Mouse (Mus musculus) liver, postnatal 0 days (tissue): Measurements from ENCODE around the gene Zbtb7b. TPM values are rescaled to one million over a fixed set of nuclear protein-coding genes. Genes with fewer than 3 reads are reported as not detected.
A peak's percentile ranks its signal among the peaks of the same experiment; 100 is the strongest.

Experiments
- ATAC-seq: fragments of 200-750 bp; cut with Nextera tagmentation; 2 replicates; pipeline ENCODE4 v1.8.0; 2017; ENCODE audit warnings: mild to moderate bottlenecking, moderate library complexity
- DNase-seq: peaks from one replicate; pipeline ENCODE4 v3.0.0-alpha.2; 2016
- H3K27ac ChIP-seq: fragments of 300-500 bp; sonication (generic); 2 replicates; pipeline ENCODE4 v1.5.1; 2014; ENCODE audit warnings: antibody characterized with exemption, moderate library complexity, mild to moderate bottlenecking, low read depth
- H3K27me3 ChIP-seq: fragments of 300-500 bp; sonication (generic); 2 replicates; pipeline ENCODE4 v1.6.1; 2014; ENCODE audit warnings: low read length, control low read depth, mixed read lengths; ENCODE audit not compliant: insufficient read depth
- H3K36me3 ChIP-seq: fragments of 300-500 bp; sonication (generic); replicated peaks from 2 replicates; pipeline ENCODE4 v1.6.1; 2014; ENCODE audit warnings: mild to moderate bottlenecking, control low read depth, low read length, moderate library complexity, mixed read lengths; ENCODE audit not compliant: insufficient read depth
- H3K4me1 ChIP-seq: fragments of 300-500 bp; sonication (generic); 2 replicates; pipeline ENCODE4 v1.6.1; 2014; ENCODE audit warnings: antibody characterized with exemption, mild to moderate bottlenecking, control low read depth; ENCODE audit not compliant: insufficient read depth
- H3K4me2 ChIP-seq: fragments of 300-500 bp; sonication (generic); 2 replicates; pipeline ENCODE4 v1.6.1; 2014; ENCODE audit warnings: low read depth, mild to moderate bottlenecking, low read length, moderate library complexity, mixed read lengths
- H3K4me3 ChIP-seq: fragments of 300-500 bp; sonication (generic); 2 replicates; pipeline ENCODE4 v1.5.1; 2014; ENCODE audit warnings: low read depth, low read length
- H3K9ac ChIP-seq: fragments of 300-500 bp; sonication (generic); replicated peaks from 2 replicates; pipeline ENCODE4 v1.6.1; 2014; ENCODE audit warnings: mild to moderate bottlenecking, moderate library complexity
- H3K9me3 ChIP-seq: fragments of 300-500 bp; sonication (generic); 2 replicates; pipeline ENCODE4 v1.6.1; 2016; ENCODE audit warnings: mild to moderate bottlenecking, control low read depth, low read length, mixed read lengths
- CTCF ChIP-seq: sonication (generic); IDR thresholded peaks from 2 replicates; pipeline ENCODE4 v1.5.1; 2016; ENCODE audit warnings: antibody characterized with exemption, low read depth
- EP300 ChIP-seq: IDR thresholded peaks from 2 replicates; pipeline ENCODE4 v1.6.1; 2016; ENCODE audit warnings: antibody characterized with exemption, low read depth, mild to moderate bottlenecking
- WGBS: fragments of 180-500 bp; shearing (Covaris S2); extraction: QIAGEN DNeasy Blood & Tissue Kit; methylation state at CpG from one replicate; pipeline ENCODE4 v1.1.7; 2014; ENCODE audit not compliant: insufficient replicate concordance; 5-methylcytosine and 5-hydroxymethylcytosine counted together
- polyA plus RNA-seq: library from polyadenylated mRNA; unstranded; fragments of >200 nt; fragmentation: Nextera tagmentation; extraction: Ambion mirVana; gene quantifications from 2 replicates; pipeline ENCODE4 v1.2.1, GENCODE M21; 2015

The Zbtb7b gene
- polyA plus RNA-seq, 1 experiment from 2014 or later: 4.1 TPM

DNA sequence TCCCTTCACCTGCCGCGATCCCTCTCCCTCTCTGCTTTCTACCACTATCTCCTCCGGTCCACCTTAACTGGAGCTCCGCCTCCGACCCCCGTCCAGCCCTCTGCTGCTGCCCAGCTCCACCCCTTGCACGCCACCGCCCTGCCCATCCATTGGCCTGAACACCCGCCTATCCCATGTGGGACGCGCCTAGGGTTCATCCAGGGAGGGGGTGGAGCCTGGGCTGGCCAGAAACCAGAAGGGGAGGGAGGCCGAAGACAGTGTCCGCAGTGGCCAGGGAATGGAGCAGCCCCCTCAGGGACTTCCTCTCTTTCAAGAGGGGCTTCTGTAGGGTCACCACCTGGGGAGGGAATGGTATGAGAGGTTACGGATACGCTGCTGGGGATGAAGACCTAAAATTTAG lies 971 bp downstream of the Zbtb7b start:
- TF ChIP-seq CTCF: no peak
- no peak for TF ChIP-seq EP300
- peak overlapping the region; percentile 99 for H3K27ac ChIP-seq
- peaks cover 64% of the 10 kb centered on the region for H3K4me1 ChIP-seq
- ATAC-seq: peak; percentile 90
- no peaks in the 10 kb centered on the region for H3K9me3 ChIP-seq
- peak overlapping the region; percentile 78 for H3K4me3 ChIP-seq
- peaks cover 12% of the 10 kb centered on the region for H3K27me3 ChIP-seq
- peak overlapping the region; percentile 79 for H3K9ac ChIP-seq
- DNase-seq: peak; percentile 97
- H3K36me3 ChIP-seq: no peaks in the 10 kb centered on the region
- WGBS: under 1% methylated on average over 15 of the region's 15 CpGs
- peak overlapping the region; percentile 100 for H3K4me2 ChIP-seq

DNA sequence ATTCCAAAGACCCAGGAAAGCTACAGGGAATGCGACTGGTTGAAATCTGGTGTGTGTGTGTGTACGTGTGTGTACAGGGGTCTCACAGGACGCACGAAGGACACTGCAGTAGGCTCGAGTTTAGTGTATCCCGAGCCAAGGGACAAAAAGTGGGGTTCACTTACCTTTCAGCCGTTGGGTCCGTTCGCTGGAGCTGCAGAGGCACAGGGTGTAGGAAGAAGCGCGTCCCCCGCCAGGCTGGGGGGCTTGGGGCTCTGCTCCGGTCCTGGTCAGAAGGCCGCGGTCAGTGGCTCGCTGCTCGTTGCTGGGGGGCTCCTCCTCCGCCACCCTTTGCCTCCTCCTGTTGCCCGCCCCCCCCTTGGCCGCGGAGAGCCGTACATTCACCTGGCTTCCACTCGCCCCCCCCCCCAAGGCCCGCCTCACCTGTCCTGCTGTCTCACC lies 1.7 kb downstream of the Zbtb7b start:
- DNase-seq (no peak), ATAC-seq (no peak)
- Histone ChIP-seq H3K36me3 (no peaks in the 10 kb centered on the region), H3K9ac (peak overlapping the region; percentile 82), H3K4me2 (peak overlapping the region; percentile 100), H3K4me1 (peaks cover 66% of the 10 kb centered on the region), H3K4me3 (peak overlapping the region; percentile 78), H3K27ac (peak overlapping the region; percentile 99), H3K9me3 (no peaks in the 10 kb centered on the region), H3K27me3 (peaks cover 12% of the 10 kb centered on the region)
- WGBS: 0% methylated on average over 14 of the region's 24 CpGs
- TF ChIP-seq CTCF: no peak
- no peak for TF ChIP-seq EP300

DNA sequence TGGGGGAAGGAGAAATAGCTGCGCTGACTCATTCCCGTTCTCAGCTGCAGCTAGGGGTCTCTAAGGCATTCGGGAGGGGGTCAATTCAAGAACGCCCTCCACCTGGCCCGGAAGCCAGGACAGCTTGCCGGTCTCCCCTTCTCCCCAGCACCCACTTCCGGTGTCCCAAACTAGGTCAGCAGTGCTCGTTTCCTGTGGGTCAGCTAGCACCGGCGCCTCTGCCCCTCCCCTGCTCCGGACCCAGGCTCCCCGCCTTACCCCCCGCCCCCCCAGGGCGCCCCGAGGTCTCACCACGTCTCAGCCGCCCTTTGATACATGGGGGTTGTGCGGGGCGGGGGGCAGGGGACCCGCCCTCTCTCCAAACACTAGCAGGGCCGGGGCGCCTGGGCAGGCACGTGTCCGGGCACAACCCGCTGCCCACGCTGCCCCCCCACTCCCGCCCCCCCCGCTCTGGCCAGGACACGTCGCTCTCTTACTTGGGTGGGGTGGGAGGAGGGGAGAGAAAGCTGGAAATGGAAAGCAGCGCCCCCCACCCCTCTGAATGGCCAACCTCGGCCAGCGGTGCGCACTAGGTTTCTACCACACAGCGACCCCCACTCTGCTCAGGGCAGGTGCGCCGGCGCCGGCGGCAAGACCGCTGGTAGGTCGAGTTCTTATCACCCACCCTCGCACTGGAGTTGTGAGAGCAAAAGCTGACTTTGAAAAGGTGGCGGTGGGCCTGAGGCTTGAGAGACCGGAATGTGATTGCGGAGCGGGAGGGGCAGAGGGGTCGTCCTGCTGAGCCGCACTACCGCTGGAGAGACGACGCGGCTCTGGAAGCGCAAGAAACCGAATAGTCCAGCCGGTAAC lies 2.7 kb downstream of the Zbtb7b start:
- TF ChIP-seq CTCF (peak; percentile 6; the same call in 1 of the 2 replicates), EP300 (peak; percentile 18; the same call in 1 of the 2 replicates)
- WGBS: 1% methylated on average over 46 of the region's 56 CpGs
- H3K4me3 ChIP-seq: peak overlapping the region; percentile 78
- DNase-seq: peak; percentile 77
- peak overlapping the region; percentile 100 for H3K4me2 ChIP-seq
- ATAC-seq: peak; percentile 7; the same call in 1 of the 2 replicates
- H3K27me3 ChIP-seq: peaks cover 12% of the 10 kb centered on the region
- H3K9ac ChIP-seq: peak overlapping the region; percentile 82
- H3K36me3 ChIP-seq: no peaks in the 10 kb centered on the region
- no peaks in the 10 kb centered on the region for H3K9me3 ChIP-seq
- H3K4me1 ChIP-seq: peaks cover 66% of the 10 kb centered on the region
- H3K27ac ChIP-seq: peak overlapping the region; percentile 99

DNA sequence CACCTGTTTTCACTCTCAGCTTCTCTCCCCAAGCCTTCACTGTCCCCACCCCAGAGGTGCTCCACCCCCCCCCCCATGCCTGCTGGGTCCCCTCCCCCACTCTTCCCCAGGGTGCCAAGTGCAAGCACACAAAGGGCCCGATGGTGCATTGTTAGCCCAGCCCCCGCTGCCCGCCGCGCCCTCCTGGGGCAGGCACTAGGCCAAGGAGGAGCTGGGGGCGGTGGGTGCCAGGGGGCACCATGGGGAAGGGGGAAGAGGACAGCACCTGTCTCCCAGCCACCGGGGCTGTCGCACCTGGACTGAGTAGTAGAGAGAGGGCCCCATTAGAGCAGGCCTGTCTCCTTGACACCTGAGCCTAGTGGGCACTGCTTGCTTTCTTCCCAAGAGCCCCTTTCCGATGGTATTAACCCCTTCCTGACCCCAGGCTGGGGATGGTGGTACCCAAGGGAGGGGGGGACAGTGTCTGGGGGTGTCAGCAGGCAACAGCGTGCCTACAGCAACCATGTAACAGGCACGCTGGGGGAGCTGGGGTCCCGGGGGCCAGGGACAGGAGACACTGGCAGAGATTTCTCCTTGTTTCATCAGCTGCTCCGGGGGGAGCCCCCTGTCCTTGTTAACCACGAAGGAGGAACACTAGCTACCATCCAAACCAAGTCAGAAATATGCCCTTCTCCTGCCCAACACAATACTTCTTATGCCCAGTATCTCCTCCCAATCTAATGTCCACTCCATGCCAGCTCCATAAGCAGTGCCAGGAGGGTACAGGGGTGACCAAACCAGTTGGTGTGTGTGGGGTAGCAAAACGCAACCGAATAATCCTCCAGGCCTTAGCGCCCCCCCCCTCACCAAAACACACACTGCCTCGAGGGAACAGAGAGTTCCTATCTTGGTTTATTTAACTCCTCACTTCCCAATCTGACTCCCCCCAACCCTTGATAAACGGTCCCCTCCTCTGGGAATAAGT lies 3.6 kb downstream of the Zbtb7b start:
- 17% methylated on average over 19 of the region's 19 CpGs for WGBS
- peaks cover 62% of the 10 kb centered on the region for H3K4me1 ChIP-seq
- DNase-seq: peak; percentile 57

DNA sequence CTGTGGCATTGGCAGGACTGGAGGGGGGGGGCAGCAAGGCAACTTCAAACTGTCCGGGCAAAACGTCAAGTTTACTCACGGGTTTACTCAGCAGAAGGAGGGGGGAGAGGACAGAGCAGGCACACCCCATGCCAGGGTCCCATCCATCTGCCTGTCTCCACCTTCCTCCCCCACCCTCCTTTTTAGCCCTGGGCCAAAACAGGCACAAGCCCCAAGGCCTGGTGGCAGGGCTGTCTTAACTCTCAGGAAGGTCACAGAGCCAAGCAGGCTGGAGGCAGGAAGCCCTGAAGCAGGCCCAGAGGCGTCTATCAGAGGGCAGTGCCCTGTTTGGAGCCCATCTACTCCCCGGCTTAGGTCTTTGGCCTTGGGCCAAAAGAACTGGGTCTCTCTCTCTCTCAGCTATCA lies 4.5 kb downstream of the Zbtb7b start:
- H3K4me2 ChIP-seq: peak overlapping the region; percentile 100
- peak overlapping the region; percentile 82 for H3K9ac ChIP-seq
- TF ChIP-seq EP300 (no peak), CTCF (no peak)
- H3K4me3 ChIP-seq: peak overlapping the region; percentile 78
- DNase-seq (no peak), ATAC-seq (no peak)
- H3K27ac ChIP-seq: peak overlapping the region; percentile 99
- WGBS: 28% methylated on average over 5 of the region's 5 CpGs
- no peaks in the 10 kb centered on the region for H3K9me3 ChIP-seq
- 0 out of 2 replicates have a peak, but pooled peaks cover 4% of the 10 kb centered on the region for H3K36me3 ChIP-seq
- peaks cover 12% of the 10 kb centered on the region for H3K27me3 ChIP-seq
- H3K4me1 ChIP-seq: peaks cover 56% of the 10 kb centered on the region

More for the DNA sequence above, 3.6 kb downstream of the Zbtb7b start:
- no peak for ATAC-seq
- H3K9ac ChIP-seq: peak overlapping the region; percentile 82
- peaks cover 12% of the 10 kb centered on the region for H3K27me3 ChIP-seq
- H3K4me2 ChIP-seq: peak overlapping the region; percentile 100
- no peaks in the 10 kb centered on the region for H3K36me3 ChIP-seq
- no peak for TF ChIP-seq EP300
- TF ChIP-seq CTCF: no peak
- H3K4me3 ChIP-seq: peak overlapping the region; percentile 78
- H3K27ac ChIP-seq: peak overlapping the region; percentile 99
- H3K9me3 ChIP-seq: no peaks in the 10 kb centered on the region
